Mouse (Mus musculus): ENCODE measurements at regions not wholly inside any gene's neighbourhood (a gene's known extent, or its start where the extent isn't known, plus 50 kb on each side); places are given as distances from the start of the nearest gene placed in this dataset.

DNA sequence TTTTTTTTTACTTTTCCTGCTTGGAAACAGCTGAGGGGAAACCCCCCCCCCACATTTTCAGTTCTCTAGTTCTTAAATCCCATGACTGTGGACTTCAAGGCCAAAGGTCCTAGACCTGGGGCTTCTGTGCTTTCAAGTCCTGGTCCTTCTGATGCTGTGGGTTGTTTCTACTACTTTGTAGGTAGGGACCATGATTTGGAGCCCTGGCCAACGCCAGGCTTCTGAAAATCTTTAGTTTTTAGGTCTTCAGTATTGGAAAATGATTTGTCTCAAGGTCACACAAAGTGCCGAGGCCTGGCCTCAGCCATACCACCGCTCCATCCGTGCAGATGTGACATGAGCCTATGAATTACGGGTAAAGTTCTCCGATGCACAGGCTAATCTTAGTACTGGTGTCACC lies 70.8 kb upstream of the Map4k3 start:
- Histone ChIP-seq H3K79me3 (ENCODE audit: low read depth) (no peaks in the 10 kb centered on the region), H3K27me3 (ENCODE audit: control insufficient read depth, insufficient read depth, insufficient read length) (no peaks in the 10 kb centered on the region), H3K36me3 (ENCODE audit: control insufficient read depth, insufficient read depth) (no peaks in the 10 kb centered on the region), H3K4me3 (ENCODE audit: insufficient read depth, poor library complexity, severe bottlenecking) (no peak overlapping the region), H3K79me2 (ENCODE audit: control insufficient read depth, insufficient read depth) (no peaks in the 10 kb centered on the region), H3ac (ENCODE audit: control insufficient read depth, insufficient read length, low read depth) (no peak overlapping the region)
- TF ChIP-seq CEBPB (IDR thresholded peaks at IDR 0.05; ENCODE audit: low read depth) (no peak), MYOG (IDR thresholded peaks at IDR 0.05; ENCODE audit: control insufficient read depth, extremely low read depth, insufficient read length) (no peak)

DNA sequence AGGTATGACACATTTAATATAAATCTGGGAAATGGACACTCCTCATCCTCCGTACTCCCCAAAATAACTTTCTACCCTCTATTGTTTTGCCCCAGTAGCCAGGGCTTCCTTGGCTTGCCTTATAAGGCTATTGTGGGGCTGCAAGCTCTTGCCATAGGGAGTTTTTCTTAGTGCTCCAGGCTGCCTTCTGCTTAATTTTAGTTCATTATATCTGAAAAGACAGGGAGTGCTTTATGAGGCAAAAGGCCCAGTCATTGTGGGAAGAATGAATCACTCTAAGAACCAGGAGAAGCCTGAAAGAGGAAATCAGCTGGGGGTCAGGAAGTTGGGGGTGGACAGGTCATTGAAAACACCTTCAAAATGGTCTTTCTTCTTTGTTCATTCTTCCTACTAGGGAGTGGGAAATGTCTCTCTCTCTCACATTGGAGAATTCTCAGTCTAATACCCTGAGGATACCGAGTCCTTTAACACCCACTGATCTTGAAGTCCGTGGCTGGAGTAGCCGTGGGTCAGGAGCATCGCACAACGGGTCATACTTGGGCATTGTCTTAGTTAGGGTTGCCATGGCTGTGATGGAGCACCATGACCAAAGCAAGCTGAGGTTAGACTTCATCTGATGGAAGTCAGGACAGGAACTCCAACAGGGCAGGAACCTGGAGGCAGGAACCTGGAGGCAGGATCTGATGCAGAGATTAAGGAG lies 70.1 kb upstream of the Map4k3 start:
- Histone ChIP-seq H3K36me3 (ENCODE audit: control insufficient read depth, insufficient read depth) (no peaks in the 10 kb centered on the region), H3K79me3 (ENCODE audit: low read depth) (no peaks in the 10 kb centered on the region), H3K4me3 (ENCODE audit: insufficient read depth, poor library complexity, severe bottlenecking) (no peak overlapping the region), H3K27me3 (ENCODE audit: control insufficient read depth, insufficient read depth, insufficient read length) (no peaks in the 10 kb centered on the region), H3ac (ENCODE audit: control insufficient read depth, insufficient read length, low read depth) (no peak overlapping the region), H3K79me2 (ENCODE audit: control insufficient read depth, insufficient read depth) (no peaks in the 10 kb centered on the region)
- TF ChIP-seq MYOG (IDR thresholded peaks at IDR 0.05; ENCODE audit: control insufficient read depth, extremely low read depth, insufficient read length) (no peak), FOSL1 (IDR thresholded peaks at IDR 0.05; ENCODE audit: insufficient read depth, low read length, poor library complexity, severe bottlenecking) (no peak), CTCF (IDR thresholded peaks at IDR 0.05; ENCODE audit: control insufficient read depth, insufficient read depth, insufficient read length) (no peak), MAX (IDR thresholded peaks at IDR 0.05) (no peak), USF1 (IDR thresholded peaks at IDR 0.05; ENCODE audit: low read depth) (no peak), MYOD1 (IDR thresholded peaks at IDR 0.05; ENCODE audit: control insufficient read depth, insufficient read length, low read depth) (no peak), CEBPB (IDR thresholded peaks at IDR 0.05; ENCODE audit: low read depth) (no peak)

DNA sequence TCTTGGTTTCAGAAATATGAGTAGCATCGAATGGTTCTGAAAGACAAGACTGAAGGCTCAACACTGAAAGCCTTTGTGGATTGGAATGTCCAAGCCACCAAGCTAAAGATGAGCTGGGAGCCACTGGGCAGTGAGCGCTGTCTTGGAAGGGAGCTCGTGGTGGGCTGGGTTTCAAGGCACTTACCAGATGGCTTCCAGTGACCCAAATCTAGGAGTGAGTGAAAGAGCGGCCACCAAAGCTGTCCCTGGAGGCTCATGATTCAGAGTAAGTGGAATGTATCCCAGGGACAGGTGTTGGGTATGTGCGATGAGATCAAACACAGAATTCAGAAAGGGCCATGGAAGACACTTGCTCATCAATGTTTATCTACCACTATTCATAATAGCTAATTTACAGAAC lies 68.5 kb upstream of the Map4k3 start:
- Histone ChIP-seq H3K27me3 (ENCODE audit: control insufficient read depth, insufficient read depth, insufficient read length) (no peaks in the 10 kb centered on the region), H3K4me3 (ENCODE audit: insufficient read depth, poor library complexity, severe bottlenecking) (no peak overlapping the region), H3K79me2 (ENCODE audit: control insufficient read depth, insufficient read depth) (no peaks in the 10 kb centered on the region), H3K36me3 (ENCODE audit: control insufficient read depth, insufficient read depth) (no peaks in the 10 kb centered on the region), H3ac (ENCODE audit: control insufficient read depth, insufficient read length, low read depth) (no peak overlapping the region), H3K79me3 (ENCODE audit: low read depth) (no peaks in the 10 kb centered on the region)
- TF ChIP-seq MYOD1 (IDR thresholded peaks at IDR 0.05; ENCODE audit: control insufficient read depth, insufficient read length, low read depth) (peak; percentile 51), USF1 (IDR thresholded peaks at IDR 0.05; ENCODE audit: low read depth) (no peak), CEBPB (IDR thresholded peaks at IDR 0.05; ENCODE audit: low read depth) (no peak)

DNA sequence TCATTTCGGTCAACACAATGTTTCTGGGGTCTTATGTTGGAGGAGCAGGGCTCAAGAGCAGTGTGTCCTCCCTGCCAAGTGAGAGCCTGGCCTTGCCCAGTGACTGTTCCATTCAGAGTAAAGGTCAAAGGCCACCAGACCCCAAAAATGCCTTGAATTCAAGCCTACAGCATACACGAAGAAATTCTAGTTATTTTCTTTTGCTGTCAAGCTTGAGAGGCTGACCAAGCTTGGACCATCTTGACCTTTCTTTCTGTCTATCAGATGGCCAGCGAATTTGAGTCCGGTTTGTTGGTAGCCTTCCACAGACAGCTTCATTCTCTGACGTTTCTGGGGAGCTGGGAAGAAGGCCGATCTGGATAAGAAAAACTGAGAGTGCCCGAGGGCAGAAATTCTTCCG lies 68.1 kb upstream of the Map4k3 start:
- no peak overlapping the region for H3ac ChIP-seq (ENCODE audit: control insufficient read depth, insufficient read length, low read depth)
- H3K79me2 ChIP-seq (ENCODE audit: control insufficient read depth, insufficient read depth) = no peaks in the 10 kb centered on the region
- H3K27me3 ChIP-seq (ENCODE audit: control insufficient read depth, insufficient read depth, insufficient read length) = no peaks in the 10 kb centered on the region
- no peaks in the 10 kb centered on the region for H3K36me3 ChIP-seq (ENCODE audit: control insufficient read depth, insufficient read depth)
- H3K4me3 ChIP-seq (ENCODE audit: insufficient read depth, poor library complexity, severe bottlenecking) = no peak overlapping the region
- TF ChIP-seq USF1 (IDR thresholded peaks at IDR 0.05; ENCODE audit: low read depth) (no peak), MAX (IDR thresholded peaks at IDR 0.05) (no peak), MYOD1 (IDR thresholded peaks at IDR 0.05; ENCODE audit: control insufficient read depth, insufficient read length, low read depth) (no peak), CTCF (IDR thresholded peaks at IDR 0.05; ENCODE audit: control insufficient read depth, insufficient read depth, insufficient read length) (no peak), FOSL1 (IDR thresholded peaks at IDR 0.05; ENCODE audit: insufficient read depth, low read length, poor library complexity, severe bottlenecking) (no peak), MYOG (IDR thresholded peaks at IDR 0.05; ENCODE audit: control insufficient read depth, extremely low read depth, insufficient read length) (no peak), CEBPB (IDR thresholded peaks at IDR 0.05; ENCODE audit: low read depth) (no peak)
- H3K79me3 ChIP-seq (ENCODE audit: low read depth) = no peaks in the 10 kb centered on the region

GRCm38 (mm10) chr17:80795453-80796105 lies 67.3 kb upstream of the Map4k3 start:
- H3K27me3 ChIP-seq (ENCODE audit: control insufficient read depth, insufficient read depth, insufficient read length) = no peaks in the 10 kb centered on the region
- no peaks in the 10 kb centered on the region for H3K79me2 ChIP-seq (ENCODE audit: control insufficient read depth, insufficient read depth)
- TF ChIP-seq MYOD1 (IDR thresholded peaks at IDR 0.05; ENCODE audit: control insufficient read depth, insufficient read length, low read depth) = no peak
- no peak for TF ChIP-seq MYOG (IDR thresholded peaks at IDR 0.05; ENCODE audit: control insufficient read depth, extremely low read depth, insufficient read length)
- no peak for TF ChIP-seq MAX (IDR thresholded peaks at IDR 0.05)
- TF ChIP-seq FOSL1 (IDR thresholded peaks at IDR 0.05; ENCODE audit: insufficient read depth, low read length, poor library complexity, severe bottlenecking) = no peak
- TF ChIP-seq CTCF (IDR thresholded peaks at IDR 0.05; ENCODE audit: control insufficient read depth, insufficient read depth, insufficient read length) = no peak
- TF ChIP-seq USF1 (IDR thresholded peaks at IDR 0.05; ENCODE audit: low read depth) = no peak
- no peak for TF ChIP-seq CEBPB (IDR thresholded peaks at IDR 0.05; ENCODE audit: low read depth)
- no peaks in the 10 kb centered on the region for H3K79me3 ChIP-seq (ENCODE audit: low read depth)
- H3K36me3 ChIP-seq (ENCODE audit: control insufficient read depth, insufficient read depth) = no peaks in the 10 kb centered on the region
- H3ac ChIP-seq (ENCODE audit: control insufficient read depth, insufficient read length, low read depth) = no peak overlapping the region
- no peak overlapping the region for H3K4me3 ChIP-seq (ENCODE audit: insufficient read depth, poor library complexity, severe bottlenecking)

GRCm38 (mm10) chr17:80792605-80793004 lies 64.3 kb upstream of the Map4k3 start:
- Histone ChIP-seq H3K4me3 (ENCODE audit: insufficient read depth, poor library complexity, severe bottlenecking) (no peak overlapping the region), H3K79me2 (ENCODE audit: control insufficient read depth, insufficient read depth) (no peaks in the 10 kb centered on the region), H3K36me3 (ENCODE audit: control insufficient read depth, insufficient read depth) (no peaks in the 10 kb centered on the region), H3K79me3 (ENCODE audit: low read depth) (no peaks in the 10 kb centered on the region), H3ac (ENCODE audit: control insufficient read depth, insufficient read length, low read depth) (no peak overlapping the region), H3K27me3 (ENCODE audit: control insufficient read depth, insufficient read depth, insufficient read length) (no peaks in the 10 kb centered on the region)
- no peak for TF ChIP-seq USF1 (IDR thresholded peaks at IDR 0.05; ENCODE audit: low read depth)

All from C2C12 (cell line).